Mouse (Mus musculus) frontal cortex, adult 2 months (tissue): ENCODE data around the gene Flcn. TPM values are rescaled to one million over a fixed set of nuclear protein-coding genes. Genes with fewer than 3 reads are reported as not detected.
"Not testable (repeated sequence)": the region's sequence is repeated elsewhere in the genome, so short reads cannot be mapped to it uniquely, and the experiment has no call there.

ENCODE experiments used
- DNase-seq, 2 experiments: peaks; one replicate each; pipeline ENCODE4 v3.0.0; 2022; ENCODE audit warnings: low spot score in 1 of 2; ENCODE audit errors: extremely low spot score in 1 of 2
- polyA plus RNA-seq: library from polyadenylated mRNA; depleted of rRNA; stranded (reverse); fragments of >200 nt; gene quantifications from 2 replicates; pipeline ENCODE4 v1.2.3, GENCODE M21; 2012; rRNA removed

The Flcn gene
- polyA plus RNA-seq = 51.5 and 55.8 TPM in 2 replicates

DNA sequence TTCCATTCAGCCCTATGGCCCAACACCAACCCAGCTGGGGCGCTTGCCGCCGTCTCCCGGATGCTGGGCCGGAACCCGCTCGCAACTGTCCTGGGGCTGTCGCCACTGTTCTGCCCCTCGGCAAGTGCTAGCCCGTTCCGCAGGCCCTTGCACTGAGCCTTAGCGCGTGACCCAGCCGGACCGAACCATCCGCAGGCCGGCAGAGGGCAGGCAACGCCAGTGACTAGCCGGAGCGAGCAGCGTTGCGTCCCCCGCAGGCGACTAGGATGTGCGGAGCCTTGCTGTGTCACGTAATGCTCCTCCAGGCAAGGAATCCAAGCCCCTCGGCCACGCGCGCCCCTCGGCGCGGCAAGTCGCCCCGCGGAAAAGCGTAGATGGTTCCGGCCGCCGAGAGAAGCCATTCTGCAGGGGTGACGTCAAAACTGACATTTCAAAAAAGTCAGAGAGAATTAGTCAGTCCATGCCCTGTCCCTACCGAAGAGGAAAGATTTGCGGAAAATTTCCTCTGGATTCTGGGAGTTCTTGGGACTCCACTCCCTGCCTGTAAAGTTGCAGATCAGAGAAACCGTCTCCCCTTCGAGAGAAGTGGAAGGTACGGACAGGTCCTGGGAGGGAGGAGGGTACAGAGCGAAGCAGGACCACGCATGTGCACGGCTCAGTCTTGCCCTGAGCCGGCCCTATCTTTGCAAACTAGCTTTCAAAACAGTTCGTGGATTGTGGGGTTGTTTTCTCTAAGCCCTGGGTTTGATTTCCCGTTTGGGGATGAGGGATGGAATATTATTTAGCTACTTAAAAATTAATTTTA lies at the start of gene Flcn:
TSS of gene Flcn (minus strand) at position 347 of the 805 bp plus-strand sequence.
- peak; percentile 61 to 83 for DNase-seq

DNA sequence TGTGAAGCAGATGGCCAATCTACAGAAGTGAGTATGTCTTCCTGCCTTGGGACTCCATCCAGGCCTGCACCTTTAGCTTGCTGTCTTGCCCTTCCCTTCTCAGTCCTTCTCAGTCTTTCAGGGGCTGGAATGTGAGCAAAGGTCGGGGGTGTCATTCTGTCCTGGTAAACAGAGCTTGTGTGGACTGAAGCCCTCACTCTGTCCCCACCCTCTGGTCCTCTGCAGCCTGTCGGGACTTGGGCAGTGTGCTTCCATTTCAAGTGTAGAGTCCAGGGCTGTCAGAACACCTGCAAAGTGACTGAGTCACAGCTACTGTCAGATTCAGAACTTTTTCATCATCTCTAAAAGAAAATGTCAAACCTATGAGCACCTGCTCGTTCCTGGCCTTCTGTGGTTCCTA lies 43.0 kb upstream of the Flcn start:
- no peak for DNase-seq

DNA sequence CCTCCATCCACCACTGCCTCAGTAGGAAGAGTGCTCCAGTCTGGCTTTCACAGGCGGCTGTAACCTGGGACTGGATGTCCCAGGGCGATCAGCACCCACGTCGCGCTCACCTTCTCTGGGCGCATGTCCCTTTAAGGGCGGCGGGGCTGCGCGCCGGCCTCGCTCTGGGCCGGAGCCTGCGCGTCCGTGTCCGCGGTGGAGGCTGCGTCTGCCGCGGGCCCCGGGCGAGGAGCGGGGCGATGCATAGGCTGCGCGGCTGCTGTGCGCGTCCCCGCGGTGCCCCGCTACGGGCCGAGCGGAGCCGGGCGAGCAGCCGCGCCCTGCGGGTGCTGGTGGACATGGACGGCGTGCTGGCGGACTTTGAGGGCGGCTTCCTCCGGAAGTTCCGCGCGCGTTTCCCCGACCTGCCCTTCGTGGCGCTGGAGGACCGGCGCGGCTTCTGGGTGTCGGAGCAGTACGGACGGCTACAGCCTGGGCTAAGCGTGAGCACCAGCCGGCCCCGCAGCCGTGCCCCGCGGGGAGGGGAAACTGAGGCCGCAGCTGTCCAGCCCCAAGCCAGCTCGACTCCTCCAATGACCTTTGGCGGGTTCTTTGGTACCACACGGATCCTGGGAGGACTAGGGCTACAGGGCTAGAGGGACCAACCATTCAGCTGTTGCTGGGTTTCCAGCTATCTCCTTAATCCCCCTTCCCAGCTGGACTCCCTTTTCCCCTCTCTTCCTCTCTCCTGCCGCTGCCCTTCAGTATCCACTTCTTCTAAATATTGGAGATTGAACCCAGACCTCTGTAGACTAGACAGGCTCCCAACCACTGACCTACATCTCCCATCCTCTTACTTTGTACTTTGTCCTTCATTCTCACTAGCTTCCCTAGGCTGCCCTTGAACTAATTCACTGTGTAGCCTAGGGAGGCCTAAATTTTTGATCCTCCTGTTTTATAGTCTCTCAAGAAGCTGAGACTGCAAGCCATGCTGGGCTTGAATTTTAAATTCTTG lies 38.4 kb upstream of the Flcn start:
- peak; percentile 31 to 81 for DNase-seq

DNA sequence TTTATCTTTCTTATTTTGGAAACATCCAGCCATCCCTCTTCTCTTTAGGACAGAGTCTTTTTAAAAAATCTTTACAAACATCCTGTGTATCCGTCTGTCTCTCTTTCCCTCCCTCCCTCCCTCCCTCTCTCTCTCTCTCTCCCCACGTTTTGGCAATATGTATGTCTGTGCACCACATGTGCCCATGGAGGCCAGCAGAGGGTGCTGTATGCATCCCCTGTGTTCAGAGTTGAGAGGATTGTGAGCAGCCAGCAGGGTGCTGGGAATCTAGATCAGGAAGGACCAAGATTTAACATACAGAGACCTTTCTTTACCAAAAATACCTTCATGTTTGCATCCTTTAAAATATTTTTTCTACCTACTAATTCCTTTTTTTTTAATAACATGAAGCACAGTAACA lies 37.3 kb upstream of the Flcn start:
- peak in 1 of 2 experiments; percentile 49 for DNase-seq

DNA sequence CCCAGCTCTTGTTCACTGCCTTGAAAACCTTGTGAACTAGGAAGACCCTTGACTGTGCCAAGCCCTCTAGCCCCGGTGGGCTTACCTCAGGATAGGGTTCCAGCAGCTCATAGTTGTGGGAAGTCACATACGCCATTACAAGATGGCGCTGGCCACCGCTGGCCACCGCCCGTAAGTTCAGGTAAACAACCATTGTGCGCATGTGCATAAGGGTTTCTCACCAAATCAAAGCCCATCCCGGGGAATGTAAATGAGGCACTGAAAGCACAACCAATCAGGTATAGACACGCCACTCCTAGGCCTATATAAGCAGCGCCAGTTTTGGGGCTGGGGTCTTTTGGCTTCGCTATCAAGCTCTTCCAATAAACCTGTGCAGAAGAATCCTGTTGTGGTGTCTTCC lies 36.5 kb upstream of the Flcn start:
- no peak for DNase-seq

DNA sequence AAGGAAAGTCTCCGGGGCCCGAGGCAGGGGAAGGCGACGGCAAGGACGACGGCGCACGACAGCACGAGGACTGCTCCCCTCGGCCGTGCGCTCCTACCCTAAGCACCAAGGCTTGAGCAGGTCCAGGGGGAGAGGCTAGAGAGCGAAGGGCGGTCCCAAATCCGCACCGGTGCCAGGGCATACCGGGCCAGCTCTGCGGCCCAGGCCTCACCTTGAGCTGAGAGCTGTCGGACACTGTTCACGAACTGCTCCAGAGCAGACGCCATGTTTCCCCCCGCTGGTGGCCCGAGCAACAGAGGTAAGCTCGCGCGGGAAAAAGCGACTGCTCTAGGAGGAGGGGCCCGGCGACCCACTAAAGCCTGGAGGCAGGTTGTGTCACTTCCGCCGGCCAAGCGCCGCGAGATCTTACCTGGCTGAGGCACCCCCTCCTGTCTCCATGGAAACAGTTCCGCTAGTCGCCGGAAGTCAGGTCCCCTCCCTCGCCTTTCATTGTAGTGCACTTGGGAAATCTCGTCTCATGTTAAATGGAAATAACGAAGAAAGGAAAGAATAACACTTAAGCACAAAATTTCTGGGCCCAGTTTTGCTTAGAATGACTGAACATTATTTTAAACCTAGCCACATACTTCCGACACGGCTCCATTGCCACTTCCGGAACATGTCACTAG lies 29.8 kb upstream of the Flcn start, which contains the start of gene Cops3:
TSS of gene Cops3 (minus strand) at position 380 of the 668 bp plus-strand sequence.
- DNase-seq = peak; percentile 95 to 97

DNA sequence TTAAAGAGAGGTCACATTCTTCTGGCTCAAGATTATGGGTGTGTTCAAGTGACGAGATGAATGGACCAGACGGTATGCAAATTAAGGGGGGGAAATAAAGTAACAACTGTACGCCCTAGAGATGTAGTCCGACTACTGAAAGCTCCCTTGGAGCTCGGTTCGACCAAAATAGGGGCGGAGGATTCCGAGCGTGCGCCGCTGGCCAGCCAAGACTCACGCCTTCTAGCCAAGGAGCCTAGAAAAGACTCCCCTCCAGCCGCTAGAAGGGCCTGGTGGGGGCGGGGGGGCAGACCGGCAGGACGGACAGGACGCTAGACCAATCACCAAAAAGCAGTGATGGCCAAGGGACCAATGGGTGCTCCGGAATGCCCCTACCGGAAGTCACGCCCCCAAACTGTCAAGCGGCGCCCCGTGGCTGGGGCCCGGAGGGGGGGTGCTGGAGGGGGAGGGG lies 29.2 kb upstream of the Flcn start, which contains the start of gene Nt5m:
TSS of gene Nt5m (plus strand) at position 440 of the 451 bp plus-strand sequence.
- peak; percentile 85 to 96 for DNase-seq

DNA sequence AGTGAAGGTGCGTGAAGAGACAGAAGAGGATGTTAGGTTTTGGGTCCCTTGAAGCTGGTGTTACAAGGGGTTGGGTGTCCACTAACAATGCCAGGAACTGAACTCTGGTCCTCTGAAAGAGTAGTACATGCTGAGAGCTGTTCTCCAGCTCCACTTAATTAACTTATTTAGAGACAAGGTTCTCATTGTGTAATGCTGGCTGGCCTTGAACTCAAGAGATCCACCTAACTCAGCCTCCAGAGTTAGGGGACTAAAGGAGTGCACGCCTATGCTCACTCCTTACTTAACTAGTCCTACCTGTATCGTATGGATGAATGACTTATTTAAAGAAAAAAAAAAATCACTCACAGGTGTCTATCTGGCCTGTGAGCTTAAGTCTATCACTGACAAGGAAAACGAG lies 28.6 kb upstream of the Flcn start:
- no peak for DNase-seq

DNA sequence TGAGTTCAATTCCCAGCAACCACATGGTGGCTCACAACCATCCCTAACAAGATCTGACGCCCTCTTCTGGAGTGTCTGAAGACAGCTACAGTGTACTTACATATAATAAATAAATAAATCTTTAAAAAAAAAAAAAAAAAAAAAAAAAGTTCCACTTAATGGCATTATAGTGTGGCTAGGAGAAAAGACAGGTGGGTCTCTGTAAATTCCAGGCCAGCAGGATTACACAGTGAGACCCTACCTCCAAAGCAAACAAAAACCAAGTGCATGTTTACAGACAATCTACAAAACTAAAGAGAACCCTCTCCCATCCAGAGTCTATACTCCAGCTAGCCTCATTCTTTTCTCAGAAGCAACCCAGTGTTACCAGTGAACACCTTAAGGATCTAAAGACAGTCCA lies 28.0 kb upstream of the Flcn start:
- not testable (repeated sequence) for DNase-seq

DNA sequence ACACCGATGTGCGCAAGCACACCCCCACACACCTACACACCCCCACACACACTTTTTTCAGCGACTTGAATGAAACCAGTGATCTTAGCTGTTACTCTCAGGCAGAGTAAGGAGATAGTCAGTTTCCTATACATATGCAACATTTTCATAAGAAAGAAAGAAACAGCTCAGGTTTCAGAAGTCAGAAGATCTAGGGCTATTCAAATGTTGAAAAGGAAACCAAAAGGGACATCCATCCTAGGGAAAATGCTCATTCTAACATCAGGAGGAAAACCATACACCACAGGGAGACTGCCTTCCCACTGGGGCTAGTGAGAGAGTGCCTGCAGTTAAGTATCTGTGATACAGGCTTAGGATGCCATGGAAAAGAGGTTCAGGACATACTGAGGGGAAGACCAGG lies 11.8 kb upstream of the Flcn start:
- DNase-seq = no peak

DNA sequence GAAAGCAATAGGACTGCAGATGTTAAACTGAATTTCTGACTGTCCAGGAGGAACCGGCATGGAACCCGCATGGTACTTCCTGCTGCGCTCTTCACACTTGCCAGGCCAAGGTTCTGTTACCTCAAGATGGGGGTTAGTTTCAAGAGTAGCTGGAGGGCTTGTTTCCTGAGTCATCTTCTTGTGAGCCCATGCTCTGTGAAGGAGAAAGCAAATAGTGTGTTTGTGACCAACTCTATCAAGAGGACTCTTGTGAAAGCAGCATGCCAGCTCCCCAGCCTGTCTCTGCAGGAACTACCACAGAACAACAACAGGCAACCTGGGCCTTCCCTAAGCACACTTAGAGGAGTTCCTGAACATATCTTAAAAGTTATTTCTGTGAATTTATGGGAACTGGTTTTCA lies 8.1 kb upstream of the Flcn start:
- DNase-seq = no peak

DNA sequence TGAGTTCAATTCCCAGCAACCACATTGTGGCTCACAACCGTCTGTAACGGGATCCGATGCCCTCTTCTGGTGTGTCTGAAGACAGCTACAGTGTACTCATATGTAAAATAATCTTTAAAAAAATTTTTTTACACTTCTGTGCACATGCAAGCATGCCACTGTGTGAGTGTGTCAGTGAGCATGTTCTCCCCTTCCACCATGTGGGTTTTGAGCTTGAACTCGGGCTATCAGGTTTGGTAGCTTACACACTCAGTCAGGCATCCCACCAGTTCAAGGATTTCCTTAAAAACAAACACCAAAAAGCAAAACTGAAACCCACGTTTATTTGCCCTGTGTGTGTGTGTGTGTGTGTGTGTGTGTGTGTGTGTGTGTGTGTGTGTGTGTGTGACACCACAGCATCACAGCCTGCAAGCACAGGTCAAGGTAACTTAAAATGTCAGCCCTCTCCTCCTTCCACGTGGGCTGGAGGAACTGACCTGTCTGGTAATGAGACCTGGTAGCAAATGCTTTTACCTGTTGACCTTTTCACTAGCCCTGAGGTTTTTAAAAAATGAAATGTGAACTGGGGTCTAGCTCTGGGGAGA lies 5.8 kb upstream of the Flcn start:
- DNase-seq = no peak

DNA sequence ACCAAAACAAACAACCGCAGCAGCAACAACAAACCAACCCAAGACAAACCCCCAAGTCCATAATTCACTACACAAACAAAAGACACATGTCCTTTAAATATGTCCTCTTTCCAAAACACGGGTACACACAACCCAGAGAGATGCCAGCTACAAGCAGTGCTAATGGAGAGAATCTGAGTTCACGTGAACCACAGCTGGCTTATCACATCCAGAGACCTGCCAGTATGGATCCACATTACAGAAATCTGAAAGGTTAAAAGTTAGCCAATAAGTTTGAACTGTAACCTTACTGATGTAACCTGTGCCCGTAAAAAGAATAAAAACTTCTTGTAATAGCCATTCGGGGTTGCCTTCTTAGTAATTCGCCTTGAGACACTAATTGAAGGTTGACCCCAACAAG lies 5.1 kb upstream of the Flcn start:
- DNase-seq = no peak

DNA sequence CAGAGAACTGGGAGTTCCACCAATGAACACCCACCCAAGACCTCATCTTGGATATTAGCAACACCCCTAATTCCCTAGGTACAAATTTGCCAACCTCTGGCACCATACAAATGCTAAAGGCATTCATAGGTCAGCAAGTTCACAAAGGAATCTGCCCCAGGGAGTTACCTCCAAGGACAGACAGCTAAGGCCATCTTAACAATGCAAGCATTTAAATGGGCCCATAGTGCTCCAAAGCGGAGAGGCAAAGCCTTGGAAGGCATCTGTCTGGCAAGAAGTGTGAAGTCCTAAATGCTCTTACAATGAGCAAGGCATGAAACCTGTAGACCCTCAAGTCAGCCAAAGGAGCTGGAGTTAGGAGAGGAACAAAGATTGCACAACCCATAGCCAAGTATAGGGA lies 4.5 kb upstream of the Flcn start:
- no peak for DNase-seq

DNA sequence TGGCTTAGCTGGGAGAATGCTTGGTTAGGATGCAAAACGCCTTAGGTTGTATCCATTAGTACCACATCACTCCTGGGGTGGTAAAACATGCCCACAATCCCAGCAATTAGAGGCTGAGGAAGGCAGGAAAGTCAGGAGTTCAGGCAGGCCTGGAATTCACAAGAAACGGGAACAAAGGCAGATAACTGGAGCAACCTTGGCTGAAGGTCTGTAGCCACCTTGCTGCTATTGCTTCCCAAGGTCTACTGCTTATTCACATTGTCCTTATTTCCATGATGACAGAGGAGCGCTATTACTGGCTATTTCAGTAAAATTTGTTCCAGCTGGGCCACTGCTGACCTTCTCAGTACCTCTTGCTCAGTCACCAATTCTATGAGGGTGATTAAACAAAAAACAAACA lies 3.5 kb upstream of the Flcn start:
- DNase-seq = no peak

DNA sequence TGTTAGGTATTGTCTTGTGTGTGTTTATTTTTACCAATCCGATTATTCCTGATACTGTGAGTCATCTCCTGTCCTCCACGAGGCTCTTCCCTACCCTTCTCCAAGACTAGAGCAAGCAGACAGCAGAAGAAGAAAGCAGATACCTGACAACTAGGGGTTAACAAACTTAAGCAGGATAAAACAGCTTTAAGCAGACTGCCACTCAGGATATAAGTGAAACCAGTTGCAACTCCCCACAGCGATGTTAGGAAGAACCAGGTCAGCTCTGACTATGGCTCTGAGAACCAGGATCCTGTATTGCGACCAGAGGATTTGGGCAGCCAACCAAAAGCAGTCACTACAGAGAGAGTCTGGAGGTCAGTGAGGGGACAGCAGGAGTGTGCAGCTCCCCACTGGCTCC lies 1.4 kb upstream of the Flcn start:
- no peak for DNase-seq

DNA sequence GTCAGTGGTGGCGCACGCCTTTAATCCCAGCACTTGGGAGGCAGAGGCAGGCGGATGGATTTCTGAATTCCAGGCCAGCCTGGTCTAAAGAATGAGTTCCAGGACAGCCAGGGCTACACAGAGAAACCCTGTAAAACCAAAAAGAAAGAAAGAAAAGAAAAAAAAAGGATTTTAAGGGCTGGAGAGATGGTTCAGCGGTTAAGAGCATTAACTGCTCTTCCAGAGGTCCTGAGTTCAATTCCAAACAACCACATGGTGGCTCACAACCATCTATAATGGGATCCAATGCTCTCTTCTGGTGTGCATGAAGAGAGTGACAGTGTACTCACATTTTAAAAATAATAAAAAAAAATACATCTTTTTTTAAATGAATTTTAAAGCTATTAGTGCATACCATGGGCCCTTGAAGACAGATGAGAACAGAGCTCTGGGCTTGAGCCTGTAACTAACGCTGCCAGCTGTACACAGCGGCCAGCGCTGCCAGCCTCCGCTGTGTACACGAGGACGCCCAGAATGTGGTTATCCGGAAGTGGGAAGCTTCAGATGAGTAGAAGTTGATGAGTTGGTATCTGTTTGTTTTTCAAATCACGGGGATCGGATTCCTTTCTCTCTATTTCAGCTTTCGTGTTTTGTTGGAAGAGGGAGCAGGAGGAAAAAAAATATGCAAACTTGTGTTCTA lies 803 bp upstream of the Flcn start:
- DNase-seq = no peak

DNA sequence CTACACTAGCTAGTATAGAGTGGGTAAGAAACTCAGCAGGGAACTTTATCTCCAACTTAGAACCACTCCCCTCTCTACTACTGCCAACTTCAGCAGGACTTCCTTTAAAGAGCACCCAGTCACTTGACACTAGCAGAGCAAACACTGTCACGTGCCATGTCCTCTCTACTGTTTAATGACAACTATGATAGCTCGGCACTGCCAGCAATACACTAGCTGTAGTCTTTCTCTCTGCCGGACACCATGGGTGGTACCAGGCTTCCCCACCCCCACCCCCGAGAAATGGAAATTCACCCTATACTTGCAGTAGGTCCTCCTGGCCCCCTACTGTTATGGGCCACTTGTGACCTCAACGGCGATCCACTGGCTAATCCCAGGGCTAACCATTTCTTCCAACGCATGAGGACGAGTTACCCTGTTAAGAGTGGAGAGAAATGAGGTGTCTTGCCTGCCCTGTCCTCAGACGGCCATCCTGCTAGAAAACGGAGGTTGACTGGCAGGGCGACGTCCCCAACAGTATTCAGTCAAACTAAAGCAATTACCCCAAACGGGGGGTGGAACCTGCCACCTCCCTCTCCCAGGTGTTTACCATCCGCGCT lies 646 bp downstream of the Flcn start:
- no peak for DNase-seq
